Mouse (Mus musculus): ENCODE data around the gene Olfr1392.

GRCm38 (mm10) chr11:49240310-49240709 is 44.8 kb upstream of the Olfr1392 start:
- TF ChIP-seq POLR2A (IDR thresholded peaks at IDR 0.05; ENCODE audit: low read depth, low read length) (no peak), CTCF (IDR thresholded peaks at IDR 0.05; ENCODE audit: borderline replicate concordance, insufficient read depth, low read length) (no peak)

Data from embryonic fibroblast, embryonic 13.5 days (primary cell).